Mouse (Mus musculus): ENCODE measurements around the gene Ackr2. TPM values are rescaled to one million over a fixed set of nuclear protein-coding genes. Genes with fewer than 3 reads are reported as not detected.

Ackr2 gene
- total RNA-seq, 2 experiments from 2014 or later, result not detected

GRCm38 (mm10) chr9:121911196-121911595 lies 13.0 kb downstream of the Ackr2 start:
- no peak for ATAC-seq (replicated peaks; ENCODE audit: low FRiP score, low TSS enrichment, poor library complexity, severe bottlenecking)

DNA sequence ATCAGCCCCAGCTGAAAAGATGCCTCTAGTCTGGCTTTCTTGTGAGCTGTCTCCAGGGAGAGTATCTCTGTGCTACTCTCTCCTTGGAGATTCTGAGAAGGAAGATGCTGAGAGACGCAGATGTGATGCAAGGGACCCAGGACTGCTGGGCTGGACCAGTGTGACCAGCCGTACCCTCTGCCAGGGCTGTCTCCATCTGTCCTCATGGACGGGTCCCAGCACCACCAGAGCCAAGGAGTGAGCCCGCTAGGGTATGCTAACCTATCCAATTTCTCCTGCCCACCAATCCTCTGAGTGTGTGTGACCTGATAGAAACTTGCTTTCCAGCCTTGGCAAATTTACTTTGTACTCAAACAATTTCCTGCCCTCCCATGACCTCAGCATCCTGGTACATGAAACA lies 14.6 kb downstream of the Ackr2 start:
- no peak for ATAC-seq (replicated peaks; ENCODE audit: low FRiP score, low TSS enrichment, poor library complexity, severe bottlenecking)

DNA sequence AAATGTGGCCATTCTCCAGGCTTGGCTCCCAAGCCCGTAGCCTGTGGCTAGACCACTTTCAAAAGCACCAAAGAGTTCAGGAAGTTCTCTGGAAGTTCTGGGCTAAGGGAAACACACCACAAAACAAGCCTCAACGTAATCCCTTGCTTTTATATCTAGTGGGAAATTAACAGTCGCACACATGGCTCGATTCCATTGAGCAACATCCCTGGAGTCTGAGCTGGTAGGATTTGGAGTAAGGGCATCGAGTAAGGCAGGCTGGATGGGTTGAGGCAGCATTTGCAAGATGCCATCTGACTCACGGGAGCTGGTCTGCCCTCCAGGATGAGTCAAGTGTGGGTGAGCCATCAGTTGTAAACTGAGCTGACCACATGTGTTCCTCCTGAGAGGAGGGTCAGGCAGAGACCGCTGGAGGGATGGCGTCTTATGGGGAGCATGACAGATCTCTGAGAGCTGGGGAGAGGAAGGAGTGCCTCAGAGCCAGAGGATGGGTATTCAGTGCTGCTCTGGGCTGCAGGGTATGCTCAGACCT lies 16.1 kb downstream of the Ackr2 start:
- no peak for ATAC-seq (replicated peaks; ENCODE audit: low FRiP score, low TSS enrichment, poor library complexity, severe bottlenecking)

GRCm38 (mm10) chr9:121915056-121915455 lies 16.9 kb downstream of the Ackr2 start:
- ATAC-seq (replicated peaks; ENCODE audit: low FRiP score, low TSS enrichment, poor library complexity, severe bottlenecking), result no peak

- no peak for ATAC-seq (replicated peaks; ENCODE audit: low FRiP score, low TSS enrichment, poor library complexity, severe bottlenecking)
These were observed 17.9 kb downstream of the Ackr2 start, which contains the start of gene Cyp8b1 for GRCm38 (mm10) chr9:121916102-121916501. Gene Cyp8b1, minus strand, starts transcription at chr9:121916305.

GRCm38 (mm10) chr9:121919027-121919501 lies 20.9 kb downstream of the Ackr2 start:
- peak; percentile 72 for ATAC-seq (replicated peaks; ENCODE audit: low FRiP score, low TSS enrichment, poor library complexity, severe bottlenecking)

DNA sequence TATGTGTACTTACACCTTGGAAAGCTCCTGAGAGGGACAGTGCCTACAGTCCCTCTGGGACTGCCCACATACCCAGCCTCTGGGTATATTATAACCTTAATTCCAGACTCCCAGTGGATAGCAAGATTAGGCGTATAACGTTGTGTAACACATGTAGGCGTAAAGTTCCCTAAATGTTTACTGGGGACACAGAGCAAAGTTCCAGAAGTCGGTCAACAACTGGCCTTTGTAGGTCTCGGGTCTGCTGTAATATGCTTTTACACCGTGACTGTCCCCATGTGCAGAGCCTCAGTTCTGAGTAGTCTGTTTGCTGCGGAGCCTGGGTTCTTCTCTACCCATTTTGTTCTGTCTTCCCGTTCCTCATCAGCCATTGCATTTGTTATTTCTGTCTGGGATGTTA lies 25.3 kb downstream of the Ackr2 start:
- no peak for ATAC-seq (replicated peaks; ENCODE audit: low FRiP score, low TSS enrichment, poor library complexity, severe bottlenecking)

DNA sequence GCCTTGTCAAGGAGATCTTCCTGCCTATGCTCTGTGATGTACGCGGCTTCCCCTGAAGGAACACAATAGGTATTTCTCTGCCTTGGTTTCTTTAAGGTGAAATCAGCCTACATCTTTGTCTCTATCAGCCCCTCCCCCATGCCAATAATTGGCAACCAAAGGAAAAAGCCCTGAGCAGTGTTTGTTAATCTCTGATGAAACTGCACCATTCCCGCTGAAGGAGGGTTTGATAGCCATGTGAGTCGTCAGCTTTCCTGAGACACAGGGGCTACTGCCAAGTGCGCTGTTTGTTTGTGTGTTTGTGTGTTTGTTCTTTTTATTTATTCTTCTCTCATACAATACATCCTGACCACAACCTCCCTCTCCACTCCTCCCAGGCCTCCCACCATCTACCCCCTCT lies 25.8 kb downstream of the Ackr2 start:
- no peak for ATAC-seq (replicated peaks; ENCODE audit: low FRiP score, low TSS enrichment, poor library complexity, severe bottlenecking)

- ATAC-seq (replicated peaks; ENCODE audit: low FRiP score, low TSS enrichment, poor library complexity, severe bottlenecking), result no peak
These were observed 26.9 kb downstream of the Ackr2 start for GRCm38 (mm10) chr9:121924901-121925560.

DNA sequence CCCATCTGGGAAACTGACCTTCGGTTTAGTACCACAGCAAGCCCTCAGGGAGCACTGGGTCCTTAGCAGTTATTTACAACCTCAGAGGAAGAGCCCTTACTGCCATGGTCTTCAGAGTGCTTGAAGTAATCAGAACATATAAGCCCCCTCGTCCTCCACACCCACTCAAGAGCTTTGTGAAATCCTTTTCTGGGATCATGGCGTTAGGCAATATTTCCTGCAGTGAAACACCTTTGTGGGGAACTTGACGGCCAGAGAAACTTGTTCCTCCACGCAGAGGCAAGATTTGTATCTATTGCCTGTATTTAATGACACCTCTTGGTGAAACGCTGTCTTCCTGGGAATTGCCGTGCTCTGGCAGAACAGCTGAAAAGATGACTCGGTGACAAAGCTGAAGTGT lies 27.8 kb downstream of the Ackr2 start:
- ATAC-seq (replicated peaks; ENCODE audit: low FRiP score, low TSS enrichment, poor library complexity, severe bottlenecking), result no peak

DNA sequence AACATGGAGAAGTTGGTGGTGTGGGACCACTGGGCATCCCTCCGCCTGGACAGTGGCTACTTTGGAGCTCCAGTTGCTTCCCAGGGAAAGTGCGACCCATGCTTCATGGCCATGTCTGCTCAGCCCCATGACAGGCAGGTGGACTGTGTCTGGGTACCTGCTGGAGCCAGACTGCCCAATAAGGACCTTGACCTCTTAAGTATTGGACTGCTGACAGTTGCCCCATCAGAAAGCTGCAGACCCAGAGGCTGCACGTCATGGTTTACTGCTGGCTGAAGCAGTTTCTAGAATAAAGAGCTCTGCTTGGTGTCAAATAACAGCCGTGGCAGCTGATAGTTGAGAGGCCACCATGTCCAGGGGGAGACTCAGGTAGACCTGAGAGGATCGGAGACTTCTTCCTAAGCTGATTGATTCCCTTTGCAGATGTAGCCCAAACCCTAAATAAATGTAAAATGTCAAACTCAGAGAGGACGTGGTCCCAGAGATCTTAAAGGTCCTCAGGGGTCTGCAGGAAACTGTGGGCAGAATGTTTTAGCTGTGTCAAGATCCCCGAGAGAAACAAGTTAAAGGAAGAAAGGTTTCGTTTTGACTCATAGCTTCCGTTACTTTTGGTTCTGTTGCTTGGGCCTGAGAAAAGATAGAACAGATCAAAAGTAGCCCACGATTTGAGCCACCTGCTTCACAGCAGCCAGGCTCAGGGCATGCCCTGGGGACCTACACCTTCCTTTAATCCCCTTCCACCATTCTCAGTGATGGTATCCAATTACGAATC lies 28.7 kb downstream of the Ackr2 start:
- ATAC-seq (replicated peaks; ENCODE audit: low FRiP score, low TSS enrichment, poor library complexity, severe bottlenecking), result no peak

DNA sequence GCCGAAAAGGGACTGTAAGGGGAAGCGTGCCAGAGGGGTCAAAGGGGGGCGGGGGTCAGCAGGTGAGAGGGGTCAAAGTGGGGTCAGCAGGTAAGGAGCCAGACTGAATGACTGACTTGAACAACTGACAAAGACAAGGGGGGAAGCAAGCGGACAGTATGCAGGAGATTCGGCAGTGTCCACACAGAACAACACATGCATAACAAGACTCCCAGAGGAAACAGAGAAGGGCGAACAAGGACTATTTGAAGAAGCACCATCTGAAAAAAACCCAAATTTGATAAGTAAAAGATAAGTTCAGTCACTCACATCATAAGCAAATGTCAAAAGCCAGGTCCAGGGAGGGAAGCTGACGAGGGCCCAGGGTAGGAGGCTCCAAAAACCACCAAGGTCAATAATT lies 29.6 kb downstream of the Ackr2 start:
- no peak for ATAC-seq (replicated peaks; ENCODE audit: low FRiP score, low TSS enrichment, poor library complexity, severe bottlenecking)

GRCm38 (mm10) chr9:121928498-121928897 lies 30.3 kb downstream of the Ackr2 start:
- peak; percentile 82 for ATAC-seq (replicated peaks; ENCODE audit: low FRiP score, low TSS enrichment, poor library complexity, severe bottlenecking)

DNA sequence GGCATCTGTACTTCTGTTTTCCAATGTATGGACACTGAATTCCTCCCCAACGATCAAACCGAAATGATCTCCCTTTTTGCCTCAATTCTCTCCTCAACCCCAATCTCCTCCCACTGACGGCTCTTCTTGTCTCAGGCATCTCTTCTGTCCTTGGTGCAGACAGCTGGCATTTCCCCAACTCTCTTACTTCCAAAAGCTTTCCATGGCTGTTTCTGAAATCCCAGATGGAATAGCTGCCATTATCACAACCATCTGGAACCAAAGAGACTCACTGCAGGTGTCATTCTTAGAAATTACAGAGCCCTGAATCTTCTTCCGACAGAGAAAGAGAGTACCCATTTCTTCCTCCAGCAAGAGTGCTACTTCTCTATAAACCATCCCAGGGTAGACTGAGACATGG lies 36.7 kb downstream of the Ackr2 start:
- ATAC-seq (replicated peaks; ENCODE audit: low FRiP score, low TSS enrichment, poor library complexity, severe bottlenecking), result no peak

GRCm38 (mm10) chr9:121936952-121937351 lies 38.8 kb downstream of the Ackr2 start:
- no peak for ATAC-seq (replicated peaks; ENCODE audit: low FRiP score, low TSS enrichment, poor library complexity, severe bottlenecking)

DNA sequence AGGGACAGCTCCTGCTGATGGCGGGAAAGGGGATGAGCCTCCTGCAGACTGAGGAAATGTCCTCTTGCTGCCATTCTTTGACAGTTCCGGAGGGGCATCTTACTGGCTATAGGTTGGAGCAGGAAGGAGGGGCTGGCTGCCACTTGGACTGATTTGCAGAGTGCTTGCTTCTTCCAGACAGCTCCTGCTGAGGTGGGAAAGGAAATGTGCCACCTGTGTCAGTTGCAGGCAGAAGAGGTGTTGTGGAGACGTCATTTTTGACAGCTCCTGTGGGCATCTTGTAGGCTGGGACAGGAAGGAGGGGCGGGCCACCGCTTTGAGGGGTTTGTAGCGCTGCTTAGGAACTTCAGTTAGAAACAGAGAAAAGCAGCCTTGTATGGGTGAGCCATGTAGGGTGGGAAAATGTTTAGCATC lies 39.3 kb downstream of the Ackr2 start:
- ATAC-seq (replicated peaks; ENCODE audit: low FRiP score, low TSS enrichment, poor library complexity, severe bottlenecking), result 0 out of 2 replicates have a peak, but pooled peaks have one; percentile 33

DNA sequence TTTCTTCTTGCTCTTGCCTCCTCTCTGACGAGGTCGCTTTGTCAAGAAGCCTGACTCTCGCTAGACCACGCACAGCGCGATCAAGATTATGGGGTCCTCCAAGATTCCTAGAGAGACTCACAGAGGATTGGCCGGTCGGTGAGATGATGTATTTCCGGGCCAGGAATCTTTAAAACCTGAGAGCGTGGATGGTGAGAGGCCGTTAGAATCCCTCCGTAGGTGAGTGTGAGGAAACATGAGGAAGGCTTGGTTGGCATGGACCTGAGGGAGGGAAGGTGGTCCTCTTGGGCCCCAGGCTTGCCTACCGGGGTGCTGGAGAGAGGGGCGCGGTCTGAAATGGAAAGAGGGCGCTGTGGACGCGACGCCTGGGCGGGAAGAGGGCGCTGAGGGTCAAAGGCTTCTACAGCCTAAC lies 39.8 kb downstream of the Ackr2 start:
- peak; percentile 83 for ATAC-seq (replicated peaks; ENCODE audit: low FRiP score, low TSS enrichment, poor library complexity, severe bottlenecking)

DNA sequence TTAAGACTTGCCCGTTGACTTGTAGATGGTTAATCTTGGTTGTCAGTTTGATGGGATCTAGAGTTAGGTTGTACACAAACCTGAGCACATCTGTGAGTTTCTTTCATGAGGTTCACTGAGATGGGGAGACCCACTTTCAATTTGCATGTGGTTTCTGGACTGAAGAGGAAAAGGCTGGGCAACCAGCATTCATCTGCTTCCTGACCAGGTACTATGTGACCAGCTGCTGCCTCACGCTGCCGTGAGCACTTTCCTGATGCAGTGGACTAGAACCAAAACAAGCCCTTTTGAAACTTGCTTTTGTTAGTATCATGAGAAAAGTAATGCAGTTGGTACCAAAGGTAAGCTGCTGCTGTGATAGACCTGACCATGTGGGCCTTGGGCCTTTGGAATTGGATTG lies 44.9 kb downstream of the Ackr2 start:
- ATAC-seq (replicated peaks; ENCODE audit: low FRiP score, low TSS enrichment, poor library complexity, severe bottlenecking), result no peak

DNA sequence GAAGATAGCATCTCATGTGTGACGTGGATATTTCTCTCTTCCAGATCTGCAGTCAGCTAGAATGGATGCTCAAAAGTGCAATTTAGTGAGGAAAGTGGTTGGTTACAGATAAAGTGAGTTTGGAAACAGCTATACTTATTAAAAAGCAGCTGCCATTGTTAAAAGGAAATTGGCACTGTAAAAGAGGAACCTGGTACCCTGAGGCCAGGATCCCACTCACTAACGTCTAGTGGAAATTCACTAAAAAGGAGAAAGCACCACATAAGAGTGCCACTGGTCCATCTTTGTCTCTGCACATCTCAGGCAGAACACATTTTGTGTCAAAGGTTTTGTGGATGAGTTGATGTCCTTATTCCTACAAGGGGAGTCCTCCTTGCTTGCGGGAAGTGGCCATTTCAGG lies 45.5 kb downstream of the Ackr2 start:
- no peak for ATAC-seq (replicated peaks; ENCODE audit: low FRiP score, low TSS enrichment, poor library complexity, severe bottlenecking)

- no peak for ATAC-seq (replicated peaks; ENCODE audit: low FRiP score, low TSS enrichment, poor library complexity, severe bottlenecking)
These were observed 49.6 kb downstream of the Ackr2 start for GRCm38 (mm10) chr9:121947784-121948183.

DNA sequence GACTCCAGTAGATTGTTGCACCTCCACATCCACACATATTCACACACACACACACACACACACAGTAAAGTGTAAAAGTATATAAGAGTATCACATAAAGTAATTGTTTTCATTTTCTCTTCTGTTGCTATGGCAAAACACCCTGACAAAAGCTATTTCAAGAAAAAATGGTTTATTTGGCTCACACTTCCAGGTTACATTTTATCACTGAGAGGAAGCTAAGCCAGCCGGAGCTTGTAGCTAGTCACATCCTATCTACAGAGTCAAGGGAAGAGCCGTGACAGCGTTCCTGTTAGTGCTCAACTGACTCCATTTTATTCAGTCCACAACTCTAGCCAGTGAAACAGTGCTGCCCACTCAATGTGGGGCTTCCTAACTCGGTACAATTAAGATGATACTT lies 50.3 kb downstream of the Ackr2 start:
- ATAC-seq (replicated peaks; ENCODE audit: low FRiP score, low TSS enrichment, poor library complexity, severe bottlenecking), result no peak

Data from megakaryocyte-erythroid progenitor cell, adult 5-6 weeks (primary cell).